16 mouse cellular contexts compared by ENCODE assay signal in genomic region chr19:44678686-44679085, GRCm38 (mm10).
"Had no signal": no experiment of that assay in that cellular context is flagged by ENCODE, and none has a peak within 500 bp of the region (broad histone marks: within the 10 kb centered on the region; RNA-seq: fewer than 3 reads in every experiment).

No protein-coding gene starts in this region.

- H3K4me3 ChIP-seq: neural tube, embryonic 13.5 days; neural tube, embryonic 15.5 days; stomach, embryonic 15.5 days had no signal

- H3K27ac ChIP-seq: neural tube, embryonic 13.5 days; neural tube, embryonic 15.5 days; stomach, embryonic 15.5 days; stomach, postnatal 0 days had no signal

- DNase-seq: retina, postnatal 1 day; right cerebral cortex, adult 18-20 months; right cerebral cortex, postnatal 14 days; right cerebral cortex, postnatal 25 days; right cerebral cortex, postnatal 4 days; spleen, adult 18-20 months; thymus, adult 18-20 months; thymus, adult 2 months; thymus, postnatal 14 days; thymus, postnatal 25 days; thymus, postnatal 36 days; thymus, postnatal 4 days had no signal

- H3K4me2 ChIP-seq: neural tube, embryonic 13.5 days; neural tube, embryonic 15.5 days; stomach, embryonic 15.5 days had no signal

- H3K9me3 ChIP-seq: neural tube, embryonic 13.5 days; neural tube, embryonic 15.5 days; stomach, embryonic 15.5 days had no signal

- H3K36me3 ChIP-seq: neural tube, embryonic 13.5 days; neural tube, embryonic 15.5 days; stomach, embryonic 15.5 days had no signal

- H3K9ac ChIP-seq: neural tube, embryonic 13.5 days; neural tube, embryonic 15.5 days; stomach, embryonic 15.5 days had no signal
